Mouse (Mus musculus) left cerebral cortex, adult 6 months (tissue): ENCODE data around the gene Ptafr. TPM values are rescaled to one million over a fixed set of nuclear protein-coding genes. Genes with fewer than 3 reads are reported as not detected.

ENCODE experiments used
- long read RNA-seq, 2 experiments: library from polyadenylated mRNA; unstranded; transcript quantifications; one replicate each; pipeline ENCODE4 v2.0.0; 2019 to 2020
- polyA plus RNA-seq: library from polyadenylated mRNA; unstranded; fragments of <200 nt; fragmentation: Nextera tagmentation; gene quantifications from 2 replicates; pipeline ENCODE4 v1.2.3, GENCODE M21; 2021

The Ptafr gene
- 3.0 and 3.7 TPM in 2 replicates for polyA plus RNA-seq
- long read RNA-seq, experiment 1, partial matches to known transcripts, result 0 of 2 reads
- long read RNA-seq, experiment 1, other reads (novel, unspliced or antisense), result 0 of 2 reads
- long read RNA-seq, experiment 2, partial matches to known transcripts, result 0 of 9 reads
- long read RNA-seq, experiment 2, other reads (novel, unspliced or antisense), result 9 of 9 reads

GRCm38 (mm10) chr4:132563965-132564364, at the start of gene Ptafr:
Ptafr (plus strand) TSS chr4:132564067.

GRCm38 (mm10) chr4:132532981-132533916, 30.6 kb upstream of the Ptafr start, which contains the start of gene Atpif1:
Atpif1 (minus strand) TSS chr4:132533659.

GRCm38 (mm10) chr4:132535406-132536121, 28.3 kb upstream of the Ptafr start, which contains the start of gene Dnajc8:
Dnajc8 (plus strand) TSS chr4:132535550.

Other genes starting within 250 kb of the Ptafr start
- gene Trnau1ap, start 234.5 kb upstream of the Ptafr start, polyA plus RNA-seq, result 47.1 and 59.3 TPM in 2 replicates
- 6.4 and 7.5 TPM in 2 replicates for gene Rcc1, start 210.5 kb upstream of the Ptafr start, polyA plus RNA-seq
- 1.5 and 3.7 TPM in 2 replicates for gene Phactr4, start 141.6 kb upstream of the Ptafr start, polyA plus RNA-seq
- gene Med18, start 100.1 kb upstream of the Ptafr start, polyA plus RNA-seq, result 4.9 and 6.2 TPM in 2 replicates
- gene Sesn2, start 53.6 kb upstream of the Ptafr start, polyA plus RNA-seq, result 6.4 and 6.9 TPM in 2 replicates
- 1,769 and 1,771 TPM in 2 replicates for gene Atpif1, start 30.4 kb upstream of the Ptafr start, polyA plus RNA-seq
- 105 and 106 TPM in 2 replicates for gene Dnajc8, start 28.5 kb upstream of the Ptafr start, polyA plus RNA-seq
- gene Eya3, start 74.9 kb downstream of the Ptafr start, polyA plus RNA-seq, result 17.1 and 25.1 TPM in 2 replicates
- 2.5 and 2.8 TPM in 2 replicates for gene Xkr8, start 168.5 kb downstream of the Ptafr start, polyA plus RNA-seq
- 2.4 and 3.2 TPM in 2 replicates for gene Smpdl3b, start 193.2 kb downstream of the Ptafr start, polyA plus RNA-seq
- gene Rpa2, start 204.3 kb downstream of the Ptafr start, polyA plus RNA-seq, result 16.0 and 19.3 TPM in 2 replicates
- 0.45 and 0.71 TPM in 2 replicates for gene Themis2, start 232.3 kb downstream of the Ptafr start, polyA plus RNA-seq